Mouse (Mus musculus): ENCODE measurements at regions not wholly inside any gene's neighbourhood (a gene's known extent, or its start where the extent isn't known, plus 50 kb on each side); places are given as distances from the start of the nearest gene placed in this dataset.
"Not testable (repeated sequence)": the region's sequence is repeated elsewhere in the genome, so short reads cannot be mapped to it uniquely, and the experiment has no call there.

- DNase-seq (ENCODE audit: low spot score): no peak
These were observed 50.2 kb upstream of the Agps start for GRCm38 (mm10) chr2:75781781-75782211.

- peak; percentile 61 for DNase-seq (ENCODE audit: low spot score)
These were observed 50.9 kb upstream of the Agps start for GRCm38 (mm10) chr2:75781078-75781477.

- DNase-seq (ENCODE audit: low spot score): not testable (repeated sequence)
These were observed 53.3 kb upstream of the Agps start for GRCm38 (mm10) chr2:75778628-75779027.

GRCm38 (mm10) chr2:75777040-75777451, 54.9 kb upstream of the Agps start:
- peak; percentile 52 for DNase-seq (ENCODE audit: low spot score)

GRCm38 (mm10) chr2:75776533-75776932, 55.4 kb upstream of the Agps start:
- DNase-seq (ENCODE audit: low spot score): no peak

- peak; percentile 33 for DNase-seq (ENCODE audit: low spot score)
These were observed 56.8 kb upstream of the Agps start for GRCm38 (mm10) chr2:75775217-75775616.

- no peak for DNase-seq (ENCODE audit: low spot score)
These were observed 58.5 kb upstream of the Agps start for GRCm38 (mm10) chr2:75773431-75773830.

GRCm38 (mm10) chr2:75772251-75772956, 59.6 kb upstream of the Agps start:
- no peak for DNase-seq (ENCODE audit: low spot score)

GRCm38 (mm10) chr2:75770633-75771032, 61.3 kb upstream of the Agps start:
- no peak for DNase-seq (ENCODE audit: low spot score)

GRCm38 (mm10) chr2:75768559-75769304, 63.2 kb upstream of the Agps start:
- no peak for DNase-seq (ENCODE audit: low spot score)

- DNase-seq (ENCODE audit: low spot score): no peak
These were observed 63.6 kb upstream of the Nfe2l2 start for GRCm38 (mm10) chr2:75767871-75768558.

GRCm38 (mm10) chr2:75765403-75765802, 61.0 kb upstream of the Nfe2l2 start:
- DNase-seq (ENCODE audit: low spot score): no peak

GRCm38 (mm10) chr2:75763252-75763651, 58.8 kb upstream of the Nfe2l2 start:
- DNase-seq (ENCODE audit: low spot score): peak; percentile 23

GRCm38 (mm10) chr2:75762030-75762429, 57.6 kb upstream of the Nfe2l2 start:
- DNase-seq (ENCODE audit: low spot score): no peak

- DNase-seq (ENCODE audit: low spot score): no peak
These were observed 57.2 kb upstream of the Nfe2l2 start for GRCm38 (mm10) chr2:75761626-75762025.

- DNase-seq (ENCODE audit: low spot score): no peak
These were observed 54.9 kb upstream of the Nfe2l2 start for GRCm38 (mm10) chr2:75759196-75759885.

GRCm38 (mm10) chr2:75758277-75758676, 53.8 kb upstream of the Nfe2l2 start:
- no peak for DNase-seq (ENCODE audit: low spot score)

- peak; percentile 46 for DNase-seq (ENCODE audit: low spot score)
These were observed 52.5 kb upstream of the Nfe2l2 start for GRCm38 (mm10) chr2:75756704-75757638.

- DNase-seq (ENCODE audit: low spot score): no peak
These were observed 50.2 kb upstream of the Nfe2l2 start for GRCm38 (mm10) chr2:75754606-75755005.

All from gastrocnemius, adult 18-20 months (tissue).